Mouse (Mus musculus) layer of hippocampus, postnatal 14 days (tissue): ENCODE measurements around the gene Clec2d. TPM values are rescaled to one million over a fixed set of nuclear protein-coding genes. Genes with fewer than 3 reads are reported as not detected.
"Not testable (repeated sequence)": the region's sequence is repeated elsewhere in the genome, so short reads cannot be mapped to it uniquely, and the experiment has no call there.

Experiments
- DNase-seq, 2 experiments: peaks; one replicate each; pipeline ENCODE4 v3.0.0; 2021 to 2022; ENCODE audit warnings: low spot score in 2 of 2, mixed read lengths in 1 of 2
- total RNA-seq, 2 experiments: library from RNA; stranded (reverse); gene quantifications; 2 replicates each; pipeline ENCODE4 v1.2.3; 2021

Clec2d gene
- total RNA-seq, 2 experiments from 2014 or later = 6.9 to 7.6 TPM

DNA sequence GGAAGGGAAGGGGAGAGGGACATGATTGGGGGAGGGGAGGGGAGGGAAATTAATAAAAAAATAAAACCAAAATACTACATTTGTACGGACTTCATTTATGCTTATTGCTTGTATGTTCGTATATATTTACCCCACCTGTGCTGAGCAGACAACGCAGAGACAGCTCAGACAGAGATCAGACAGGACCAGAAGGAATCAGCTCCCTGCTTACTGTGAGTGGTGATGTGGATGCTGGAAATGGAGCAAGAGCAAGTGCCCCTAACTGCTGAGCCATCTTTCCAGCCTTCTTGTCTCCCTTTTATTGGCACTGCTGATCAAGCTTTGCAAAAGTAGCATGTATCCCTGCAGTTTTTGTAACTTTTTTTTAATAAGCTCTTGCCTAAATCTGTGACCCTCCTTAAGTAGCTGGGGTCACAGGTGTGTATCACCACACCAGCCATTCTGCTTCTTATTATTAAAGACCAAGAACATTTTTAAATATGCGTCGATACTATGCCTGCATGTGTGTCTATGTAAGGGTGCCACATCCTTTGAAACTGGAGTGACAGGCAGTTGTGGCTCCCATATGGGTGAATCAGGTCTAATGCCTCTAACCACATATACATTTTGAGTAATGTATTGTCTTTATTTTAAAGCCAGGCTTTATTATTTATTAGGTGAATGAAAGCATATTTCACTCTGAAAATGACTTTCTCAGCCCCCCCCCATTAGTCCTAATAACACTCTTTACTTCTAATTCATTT is 6.2 kb downstream of the Clec2d start:
- no peak for DNase-seq

GRCm38 (mm10) chr6:129187200-129187651 is 6.8 kb downstream of the Clec2d start:
- no peak for DNase-seq

- not testable (repeated sequence) for DNase-seq
Observed at GRCm38 (mm10) chr6:129187816-129188215, 7.4 kb downstream of the Clec2d start.

- DNase-seq = no peak
Observed at GRCm38 (mm10) chr6:129193431-129193830, 13.0 kb downstream of the Clec2d start.

DNA sequence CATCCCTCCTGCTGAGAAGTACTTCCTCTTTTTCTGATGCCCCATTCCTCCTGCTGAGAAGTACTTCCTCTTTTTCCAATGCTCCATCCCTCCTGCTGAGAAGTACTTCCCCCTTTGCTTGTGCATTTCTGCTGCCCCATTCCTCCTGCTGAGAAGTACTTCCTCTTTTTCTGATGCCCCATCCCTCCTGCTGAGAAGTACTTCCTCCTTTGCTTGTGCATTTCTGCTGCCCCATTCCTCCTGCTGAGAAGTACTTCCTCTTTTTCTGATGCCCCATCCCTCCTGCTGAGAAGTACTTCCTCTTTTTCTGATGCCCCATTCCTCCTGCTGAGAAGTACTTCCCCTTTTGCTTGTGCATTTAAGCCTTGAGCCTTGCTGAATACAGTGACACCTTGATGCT is 19.7 kb downstream of the Clec2d start:
- DNase-seq = not testable (repeated sequence)

DNA sequence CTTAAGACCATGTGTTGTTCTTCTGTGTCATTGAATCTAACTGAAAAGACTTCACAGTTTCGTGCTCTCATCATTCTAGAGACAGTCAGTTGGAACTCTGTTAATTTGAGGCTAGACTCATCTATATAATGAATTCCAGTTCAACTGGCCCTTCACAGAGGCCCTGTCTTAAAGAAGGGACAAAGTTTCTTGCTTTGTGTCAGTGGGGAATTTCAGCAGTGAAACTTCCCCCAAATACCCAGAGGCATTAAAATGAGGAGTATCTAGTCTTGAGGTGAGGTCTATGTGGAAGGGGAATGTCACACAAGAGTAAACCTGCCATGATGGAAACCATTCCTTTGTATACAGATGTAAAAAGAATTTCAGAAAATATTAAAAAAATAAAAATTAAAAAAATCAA is 21.9 kb downstream of the Clec2d start:
- DNase-seq = no peak

DNA sequence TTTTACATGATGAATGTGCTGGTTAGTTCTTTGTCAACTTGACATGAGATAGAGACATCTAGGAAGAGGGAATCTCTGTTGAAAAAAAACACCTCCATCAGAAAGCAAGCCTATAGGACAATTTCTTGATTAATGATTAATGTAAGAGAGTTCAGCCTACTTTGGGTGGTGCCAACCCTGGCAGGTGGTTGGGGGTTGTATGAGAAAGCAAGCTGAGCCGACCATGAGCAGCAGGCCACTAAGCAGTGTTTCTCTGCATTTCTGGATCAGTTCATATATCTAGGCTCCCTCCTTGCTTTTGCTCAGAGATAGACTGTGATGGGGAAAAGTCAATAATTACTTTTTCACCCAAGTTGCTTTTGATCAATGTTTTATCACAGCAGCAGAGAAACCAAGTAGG is 23.9 kb downstream of the Clec2d start:
- DNase-seq = no peak

DNA sequence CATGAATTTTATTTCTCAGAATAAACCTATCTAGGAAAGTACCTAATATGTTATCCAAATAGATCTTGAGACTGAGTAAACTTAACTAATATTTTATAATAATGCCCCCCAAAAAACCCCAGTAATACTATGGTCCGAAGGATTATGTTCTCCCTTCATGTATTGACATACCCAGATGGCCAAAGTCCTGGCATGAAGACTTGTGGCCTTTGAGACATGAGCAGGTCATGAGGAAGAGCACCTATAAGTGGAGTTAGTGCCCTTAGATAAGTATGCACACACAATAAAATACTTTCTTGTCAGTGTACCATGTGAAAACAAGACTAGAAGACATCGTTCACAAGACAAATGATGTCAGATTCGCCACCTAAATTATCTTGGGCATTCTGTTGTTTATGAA is 24.4 kb downstream of the Clec2d start:
- DNase-seq = no peak

GRCm38 (mm10) chr6:129208891-129209519 is 28.6 kb downstream of the Clec2d start:
- no peak for DNase-seq

DNA sequence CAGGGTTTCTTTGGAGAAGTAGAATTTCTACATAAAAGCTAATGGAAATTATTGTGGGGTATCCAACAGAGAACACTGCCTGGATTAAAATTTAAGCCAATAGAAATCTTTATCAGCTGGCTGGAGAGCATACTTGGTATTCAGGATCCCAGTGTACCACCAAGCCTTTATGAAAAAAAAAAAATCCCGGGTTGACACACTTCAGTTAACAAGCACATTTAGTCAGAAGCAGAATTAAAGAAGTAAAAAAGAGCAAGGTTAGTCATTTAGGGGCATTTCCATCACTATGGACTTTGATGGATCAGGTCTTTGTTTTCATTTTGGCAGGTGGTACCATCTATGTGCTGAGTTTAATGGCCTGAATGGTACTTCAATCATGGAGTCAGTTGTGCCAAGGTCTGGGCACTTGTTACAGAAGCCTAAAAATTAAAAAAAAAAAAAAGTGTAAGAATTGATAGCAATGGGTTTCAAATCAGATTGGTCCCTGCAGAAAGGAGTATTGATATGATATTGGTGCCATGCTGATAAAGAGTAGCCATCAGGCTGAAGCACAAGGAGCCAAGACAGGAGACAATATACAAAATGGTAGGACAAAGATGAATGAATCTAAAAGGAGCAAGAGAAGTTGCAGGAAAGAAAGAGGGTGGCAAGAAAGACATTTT is 29.5 kb downstream of the Clec2d start:
- no peak for DNase-seq

- no peak for DNase-seq
Observed at GRCm38 (mm10) chr6:129210447-129210790, 30.0 kb downstream of the Clec2d start.

DNA sequence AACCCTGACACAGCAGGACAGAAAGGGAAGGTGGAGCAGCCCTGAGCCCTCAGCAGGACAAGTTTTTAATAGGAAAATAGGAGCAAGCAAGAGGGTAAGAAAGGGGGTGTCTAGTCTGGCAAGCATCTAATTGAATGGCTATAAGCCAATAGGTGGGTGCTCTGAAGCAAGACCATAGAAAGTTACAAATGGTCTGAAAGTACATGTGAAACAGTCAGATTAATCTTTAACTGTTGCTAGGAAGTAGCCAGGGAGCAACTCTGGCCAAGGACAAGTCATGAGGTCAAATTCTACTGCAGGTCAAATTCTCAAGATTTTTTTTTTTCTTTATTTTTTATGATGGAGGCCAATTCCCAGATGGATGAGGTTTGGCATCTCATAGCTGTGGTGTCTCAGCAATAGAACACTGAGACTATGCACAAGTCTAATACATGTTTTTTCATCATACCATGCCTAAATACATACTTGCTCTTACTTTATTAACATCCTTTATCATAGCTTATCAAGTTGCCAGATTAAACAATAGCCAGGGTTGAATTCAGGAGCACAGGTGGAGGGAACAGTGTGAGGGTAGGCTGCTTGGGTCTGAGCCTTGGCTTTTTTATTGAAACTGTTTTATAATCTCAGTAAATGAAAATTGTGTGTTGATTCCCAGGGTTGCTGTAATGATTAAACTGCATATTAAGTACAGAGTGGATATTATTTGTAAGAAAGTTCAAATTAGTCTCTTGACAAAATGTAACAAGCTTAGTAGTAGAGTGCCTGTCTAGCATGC is 32.2 kb downstream of the Clec2d start:
- DNase-seq = no peak

GRCm38 (mm10) chr6:129213497-129213896 is 33.1 kb downstream of the Clec2d start:
- DNase-seq = no peak

DNA sequence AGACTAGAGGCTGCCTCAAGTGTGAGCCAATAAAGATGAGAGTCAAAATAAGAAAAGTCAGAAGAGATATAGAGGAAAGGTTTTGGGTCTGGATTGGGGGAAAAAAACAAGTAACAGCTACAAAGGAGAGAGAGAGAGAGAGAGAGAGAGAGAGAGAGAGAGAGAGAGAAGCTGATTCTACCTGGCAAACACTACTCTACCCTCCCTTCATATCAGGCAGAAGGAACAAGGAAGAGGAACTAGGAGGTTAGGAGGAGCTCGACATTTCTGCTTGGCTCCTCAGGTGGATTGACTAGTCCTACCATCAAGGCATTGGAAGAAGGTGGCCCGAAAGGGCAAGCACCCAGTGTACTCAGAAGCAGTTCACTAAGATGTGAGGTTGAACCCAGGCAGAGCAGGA is 33.8 kb downstream of the Clec2d start:
- no peak for DNase-seq

DNA sequence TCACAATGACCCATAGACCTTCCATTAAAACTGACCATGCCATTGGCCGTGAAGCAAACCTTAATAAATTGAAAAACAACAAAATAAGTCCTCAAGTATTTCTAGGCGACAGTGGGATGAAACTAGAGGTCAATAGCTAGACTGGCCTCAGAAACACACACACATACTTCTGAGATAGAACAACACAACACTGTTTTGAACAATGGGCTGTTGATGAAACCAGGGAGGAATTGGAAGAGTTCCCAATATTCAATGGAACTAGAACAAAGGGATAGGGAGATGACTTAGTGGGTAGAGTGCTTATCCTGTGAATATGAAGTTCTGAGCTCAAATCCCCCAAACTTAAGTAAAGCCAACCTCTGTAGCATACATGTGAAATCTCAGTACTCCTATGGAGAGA is 34.6 kb downstream of the Clec2d start:
- no peak for DNase-seq

GRCm38 (mm10) chr6:129215886-129216637 is 35.6 kb downstream of the Clec2d start:
- no peak for DNase-seq

DNA sequence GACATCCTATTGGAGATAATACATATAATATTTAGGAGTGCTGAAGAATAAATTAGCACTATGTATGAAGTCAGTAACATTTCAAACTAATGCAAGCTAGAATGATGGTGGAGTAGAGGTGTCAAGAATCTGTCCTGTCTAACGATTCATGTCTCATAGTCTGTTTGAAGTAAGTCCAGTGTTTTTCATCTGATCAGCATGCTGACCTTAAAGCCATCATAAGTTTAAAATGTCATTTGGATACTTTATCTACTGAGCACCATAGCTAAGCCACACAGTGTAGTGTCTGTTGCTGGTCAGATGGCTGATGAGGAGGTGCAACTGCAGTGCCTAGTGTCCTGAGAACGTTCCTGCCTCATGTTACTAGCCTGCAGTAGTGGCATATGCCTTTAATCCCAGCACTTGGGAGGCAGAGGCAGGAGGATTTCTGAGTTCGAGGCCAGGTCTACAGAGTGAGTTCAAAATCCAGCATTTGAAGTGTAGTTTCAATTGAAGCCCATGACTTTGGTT is 36.4 kb downstream of the Clec2d start:
- DNase-seq = no peak

GRCm38 (mm10) chr6:129218191-129218696 is 37.8 kb downstream of the Clec2d start:
- DNase-seq = peak in 1 of 2 experiments; percentile 50

DNA sequence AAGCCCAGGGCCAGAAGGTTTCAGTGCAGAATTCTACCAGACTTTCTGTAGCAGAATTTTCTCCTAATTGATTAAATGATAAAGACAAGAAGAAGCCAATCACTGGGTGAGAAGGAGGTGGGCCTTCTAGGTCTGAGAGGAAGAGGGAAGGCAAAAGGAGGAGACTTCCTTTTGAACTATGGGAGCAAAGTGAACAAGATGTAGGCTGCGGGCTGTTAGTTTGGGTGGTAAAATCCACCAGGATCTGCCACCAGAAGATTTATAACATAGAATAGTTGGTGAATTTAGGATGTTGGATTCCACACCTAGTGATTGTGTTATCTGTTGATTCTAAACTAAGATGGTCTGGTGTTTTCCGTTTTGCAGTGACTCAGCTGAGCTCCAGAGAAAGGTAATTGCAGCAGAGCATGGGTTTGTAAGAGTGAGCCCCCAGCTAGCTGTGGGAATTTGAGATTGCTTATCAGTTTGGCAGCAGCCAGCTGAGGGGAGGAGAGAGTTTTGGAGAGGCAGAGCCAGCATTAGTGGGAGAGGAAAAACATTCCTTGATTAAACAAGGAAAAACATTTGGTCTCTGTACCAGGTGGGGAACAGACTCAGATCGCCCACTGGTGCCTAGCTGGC is 39.6 kb downstream of the Clec2d start:
- DNase-seq = no peak

- no peak for DNase-seq
Observed at GRCm38 (mm10) chr6:129221053-129221452, 40.6 kb downstream of the Clec2d start.
